Mouse (Mus musculus): Measurements from ENCODE around the gene Gm49661.

DNA sequence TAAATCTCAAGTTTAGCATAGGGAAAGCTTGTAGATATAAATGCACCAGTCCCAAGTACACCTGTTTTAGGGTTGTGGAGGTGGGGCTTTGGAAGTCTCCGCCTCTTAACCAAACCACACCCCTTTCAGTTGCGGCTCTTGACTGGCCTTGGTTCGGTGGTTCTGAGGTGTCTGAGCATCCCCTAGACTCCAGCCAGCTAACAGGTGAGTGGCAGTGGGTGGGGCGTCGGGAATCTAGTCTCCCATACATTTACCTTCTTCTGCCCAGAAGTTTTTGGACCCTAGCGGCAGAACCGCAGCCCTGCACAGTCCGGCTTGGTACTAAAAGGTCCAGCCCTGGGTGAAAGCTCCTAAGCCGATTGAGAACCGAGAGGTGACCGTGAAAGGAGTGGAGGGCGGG, 19.5 kb downstream of the Gm49661 start:
- TF ChIP-seq CTCF (conservative IDR thresholded peaks at IDR 0.05; ENCODE audit: insufficient read depth, insufficient read length, low read depth, low read length) (no peak), POLR2A (IDR thresholded peaks at IDR 0.05; ENCODE audit: low read depth, low read length) (no peak)
